Mouse (Mus musculus): ENCODE results near the gene B4galt2. TPM values are rescaled to one million over a fixed set of nuclear protein-coding genes. Genes with fewer than 3 reads are reported as not detected.
A peak's percentile ranks its signal among the peaks of the same experiment; 100 is the strongest.

B4galt2 gene
- polyA plus RNA-seq (2016; fragmentation: Nextera tagmentation; extraction: Ambion mirVana): 20.9 and 21.8 TPM in 2 replicates

- H3K4me3 ChIP-seq: peak within 1 kb of the TSS; percentile 92
- 1% methylated on average over 97 of the region's 103 CpGs for WGBS
- H3K9me3 ChIP-seq: no peaks in the 10 kb centered on the region
- H3K27me3 ChIP-seq (ENCODE audit: poor library complexity, severe bottlenecking): no peaks in the 10 kb centered on the region
- peaks cover 69% of the 10 kb centered on the region for H3K4me1 ChIP-seq
- H3K36me3 ChIP-seq (replicated peaks): peaks cover 58% of the 10 kb centered on the region
- H3K27ac ChIP-seq: peak within 1 kb of the TSS; percentile 96
- peak; percentile 68 for DNase-seq (ENCODE audit: extremely low spot score, low spot score)
Measured at GRCm38 (mm10) chr4:117882701-117883691, at the start of gene B4galt2. Gene B4galt2 (minus strand): TSS chr4:117883487.

- Histone ChIP-seq H3K9me3 (no peaks in the 10 kb centered on the region), H3K4me1 (peaks cover 40% of the 10 kb centered on the region), H3K27ac (peak within 1 kb of the TSS; percentile 56; the same call in 1 of the 2 replicates), H3K36me3 (replicated peaks) (peaks cover 11% of the 10 kb centered on the region), H3K4me3 (peak within 1 kb of the TSS; percentile 55), H3K27me3 (ENCODE audit: poor library complexity, severe bottlenecking) (peaks cover 71% of the 10 kb centered on the region)
- 1% methylated on average over 33 of the region's 33 CpGs for WGBS
- DNase-seq (ENCODE audit: extremely low spot score, low spot score): peak; percentile 63
Measured at GRCm38 (mm10) chr4:117929391-117929881, 46.1 kb upstream of the B4galt2 start, which contains the start of gene Artn. Gene Artn (minus strand): TSS chr4:117929763.

GRCm38 (mm10) chr4:117928699-117929241 lies 45.5 kb upstream of the B4galt2 start:
- peak; percentile 61 for DNase-seq (ENCODE audit: extremely low spot score, low spot score)
- H3K9me3 ChIP-seq: no peaks in the 10 kb centered on the region
- H3K4me1 ChIP-seq: peaks cover 40% of the 10 kb centered on the region
- 3% methylated on average over 13 of the region's 13 CpGs for WGBS
- H3K36me3 ChIP-seq (replicated peaks): peaks cover 11% of the 10 kb centered on the region
- peak overlapping the region; percentile 55 for H3K4me3 ChIP-seq
- peak overlapping the region; percentile 56; the same call in 1 of the 2 replicates for H3K27ac ChIP-seq
- peaks cover 78% of the 10 kb centered on the region for H3K27me3 ChIP-seq (ENCODE audit: poor library complexity, severe bottlenecking)

GRCm38 (mm10) chr4:117928234-117928633 lies 44.9 kb upstream of the B4galt2 start:
- Histone ChIP-seq H3K27me3 (ENCODE audit: poor library complexity, severe bottlenecking) (peaks cover 83% of the 10 kb centered on the region), H3K27ac (no peak overlapping the region), H3K36me3 (replicated peaks) (peaks cover 11% of the 10 kb centered on the region), H3K4me1 (peaks cover 40% of the 10 kb centered on the region), H3K9me3 (no peaks in the 10 kb centered on the region), H3K4me3 (peak overlapping the region; percentile 9; the same call in 1 of the 2 replicates)
- WGBS: 15% methylated on average over 6 of the region's 6 CpGs
- DNase-seq (ENCODE audit: extremely low spot score, low spot score): peak; percentile 76

GRCm38 (mm10) chr4:117926545-117927482 lies 43.5 kb upstream of the B4galt2 start:
- DNase-seq (ENCODE audit: extremely low spot score, low spot score): peak; percentile 38
- H3K9me3 ChIP-seq: no peaks in the 10 kb centered on the region
- peak overlapping the region; percentile 60 for H3K4me3 ChIP-seq
- H3K27ac ChIP-seq: peak overlapping the region; percentile 58
- peaks cover 89% of the 10 kb centered on the region for H3K27me3 ChIP-seq (ENCODE audit: poor library complexity, severe bottlenecking)
- peaks cover 40% of the 10 kb centered on the region for H3K4me1 ChIP-seq
- 0 out of 2 replicates have a peak, but pooled peaks cover 1% of the 10 kb centered on the region for H3K36me3 ChIP-seq (replicated peaks)
- WGBS: 1% methylated on average over 71 of the region's 71 CpGs

- peaks cover 76% of the 10 kb centered on the region for H3K27me3 ChIP-seq (ENCODE audit: poor library complexity, severe bottlenecking)
Measured at GRCm38 (mm10) chr4:117924916-117925315, 41.6 kb upstream of the B4galt2 start.

GRCm38 (mm10) chr4:117923450-117923849 lies 40.2 kb upstream of the B4galt2 start:
- H3K27ac ChIP-seq: no peak overlapping the region

More at GRCm38 (mm10) chr4:117924916-117925315, 41.6 kb upstream of the B4galt2 start:
- 63% methylated on average over 5 of the region's 6 CpGs for WGBS
- DNase-seq (ENCODE audit: extremely low spot score, low spot score): no peak
- Histone ChIP-seq H3K4me3 (no peak overlapping the region), H3K36me3 (replicated peaks) (no peaks in the 10 kb centered on the region), H3K27ac (no peak overlapping the region), H3K4me1 (peaks cover 37% of the 10 kb centered on the region), H3K9me3 (no peaks in the 10 kb centered on the region)

GRCm38 (mm10) chr4:117921358-117921757 lies 38.1 kb upstream of the B4galt2 start:
- no peak for DNase-seq (ENCODE audit: extremely low spot score, low spot score)
- H3K27ac ChIP-seq: no peak overlapping the region
- WGBS: 91% methylated on average over 2 of the region's 2 CpGs
- no peaks in the 10 kb centered on the region; the same call in 1 of the 2 replicates for H3K36me3 ChIP-seq (replicated peaks)
- H3K9me3 ChIP-seq: no peaks in the 10 kb centered on the region
- H3K4me3 ChIP-seq: no peak overlapping the region
- peaks cover 2% of the 10 kb centered on the region for H3K4me1 ChIP-seq
- peaks cover 40% of the 10 kb centered on the region for H3K27me3 ChIP-seq (ENCODE audit: poor library complexity, severe bottlenecking)

More at GRCm38 (mm10) chr4:117923450-117923849, 40.2 kb upstream of the B4galt2 start:
- Histone ChIP-seq H3K9me3 (no peaks in the 10 kb centered on the region), H3K4me1 (peaks cover 22% of the 10 kb centered on the region), H3K27me3 (ENCODE audit: poor library complexity, severe bottlenecking) (peaks cover 61% of the 10 kb centered on the region), H3K36me3 (replicated peaks) (no peaks in the 10 kb centered on the region), H3K4me3 (no peak overlapping the region)
- DNase-seq (ENCODE audit: extremely low spot score, low spot score): no peak
- 77% methylated on average over 2 of the region's 2 CpGs for WGBS

GRCm38 (mm10) chr4:117918762-117919161 lies 35.5 kb upstream of the B4galt2 start:
- Histone ChIP-seq H3K27ac (no peak overlapping the region), H3K4me1 (peaks cover 20% of the 10 kb centered on the region), H3K4me3 (no peak overlapping the region), H3K9me3 (no peaks in the 10 kb centered on the region), H3K27me3 (ENCODE audit: poor library complexity, severe bottlenecking) (peaks cover 15% of the 10 kb centered on the region), H3K36me3 (replicated peaks) (no peaks in the 10 kb centered on the region; the same call in 1 of the 2 replicates)
- WGBS: 92% methylated on average over 5 of the region's 5 CpGs
- DNase-seq (ENCODE audit: extremely low spot score, low spot score): no peak

GRCm38 (mm10) chr4:117918261-117918660 lies 35.0 kb upstream of the B4galt2 start:
- no peaks in the 10 kb centered on the region for H3K9me3 ChIP-seq
- H3K27me3 ChIP-seq (ENCODE audit: poor library complexity, severe bottlenecking): peaks cover 10% of the 10 kb centered on the region
- H3K36me3 ChIP-seq (replicated peaks): no peaks in the 10 kb centered on the region; the same call in 1 of the 2 replicates
- H3K4me1 ChIP-seq: peaks cover 25% of the 10 kb centered on the region
- DNase-seq (ENCODE audit: extremely low spot score, low spot score): no peak
- no peak overlapping the region for H3K27ac ChIP-seq
- no peak overlapping the region for H3K4me3 ChIP-seq
- WGBS: 89% methylated on average over 3 of the region's 3 CpGs

GRCm38 (mm10) chr4:117917847-117918246 lies 34.6 kb upstream of the B4galt2 start:
- no peaks in the 10 kb centered on the region for H3K9me3 ChIP-seq
- no peak overlapping the region for H3K27ac ChIP-seq
- peaks cover 5% of the 10 kb centered on the region; the same call in 1 of the 2 replicates for H3K27me3 ChIP-seq (ENCODE audit: poor library complexity, severe bottlenecking)
- no peak overlapping the region for H3K4me3 ChIP-seq
- H3K36me3 ChIP-seq (replicated peaks): no peaks in the 10 kb centered on the region; the same call in 1 of the 2 replicates
- 92% methylated on average over 4 of the region's 4 CpGs for WGBS
- DNase-seq (ENCODE audit: extremely low spot score, low spot score): no peak
- H3K4me1 ChIP-seq: peaks cover 29% of the 10 kb centered on the region
